Mouse (Mus musculus): ENCODE data around the gene Tns3. TPM values are rescaled to one million over a fixed set of nuclear protein-coding genes. Genes with fewer than 3 reads are reported as not detected.

Gene Tns3
- polyA plus RNA-seq, 1 experiment from 2014 or later: 10.5 TPM

GRCm38 (mm10) chr11:8509614-8510013 is 154.7 kb downstream of the Tns3 start:
- no peak for TF ChIP-seq CTCF (IDR thresholded peaks at IDR 0.05; ENCODE audit: low read depth)
- peak; percentile 16; the same call in 1 of the 2 replicates for ATAC-seq
- peaks cover 31% of the 10 kb centered on the region for H3K36me3 ChIP-seq (ENCODE audit: control insufficient read depth, insufficient read depth)
- H3K4me1 ChIP-seq (replicated peaks; ENCODE audit: control insufficient read depth, insufficient read depth, low read length): peaks cover 19% of the 10 kb centered on the region
- no peaks in the 10 kb centered on the region for H3K27me3 ChIP-seq (replicated peaks; ENCODE audit: control insufficient read depth, insufficient read depth, low read length)
- no peak overlapping the region for H3K4me2 ChIP-seq (replicated peaks; ENCODE audit: low read depth)
- peak overlapping the region; percentile 51 for H3K27ac ChIP-seq (ENCODE audit: low read depth, low read length)
- 58% methylated on average over 7 of the region's 7 CpGs for WGBS
- no peak overlapping the region for H3K4me3 ChIP-seq (ENCODE audit: low read depth, low read length)
- H3K9me3 ChIP-seq (ENCODE audit: control insufficient read depth): no peaks in the 10 kb centered on the region
- no peak overlapping the region for H3K9ac ChIP-seq (ENCODE audit: low read depth, low read length)

GRCm38 (mm10) chr11:8503735-8504134 is 160.6 kb downstream of the Tns3 start:
- H3K9ac ChIP-seq (ENCODE audit: low read depth, low read length): peak overlapping the region; percentile 55
- H3K4me3 ChIP-seq (ENCODE audit: low read depth, low read length): peak overlapping the region; percentile 35

GRCm38 (mm10) chr11:8500855-8501254 is 163.5 kb downstream of the Tns3 start:
- H3K9ac ChIP-seq (ENCODE audit: low read depth, low read length): no peak overlapping the region
- H3K9me3 ChIP-seq (ENCODE audit: control insufficient read depth): no peaks in the 10 kb centered on the region
- H3K27me3 ChIP-seq (replicated peaks; ENCODE audit: control insufficient read depth, insufficient read depth, low read length): no peaks in the 10 kb centered on the region
- no peak overlapping the region for H3K4me3 ChIP-seq (ENCODE audit: low read depth, low read length)
- H3K27ac ChIP-seq (ENCODE audit: low read depth, low read length): 0 out of 2 replicates have a peak overlapping the region, but pooled peaks have one; percentile 41
- TF ChIP-seq CTCF (IDR thresholded peaks at IDR 0.05; ENCODE audit: low read depth): 0 out of 2 replicates have a peak, but pooled peaks have one; percentile 5
- H3K4me1 ChIP-seq (replicated peaks; ENCODE audit: control insufficient read depth, insufficient read depth, low read length): peaks cover 19% of the 10 kb centered on the region
- H3K36me3 ChIP-seq (ENCODE audit: control insufficient read depth, insufficient read depth): peaks cover 10% of the 10 kb centered on the region
- 55% methylated on average over 6 of the region's 6 CpGs for WGBS
- H3K4me2 ChIP-seq (replicated peaks; ENCODE audit: low read depth): 0 out of 2 replicates have a peak overlapping the region, but pooled peaks have one; percentile 65
- no peak for ATAC-seq

More at GRCm38 (mm10) chr11:8503735-8504134, 160.6 kb downstream of the Tns3 start:
- Histone ChIP-seq H3K9me3 (ENCODE audit: control insufficient read depth) (no peaks in the 10 kb centered on the region), H3K27ac (ENCODE audit: low read depth, low read length) (peak overlapping the region; percentile 89), H3K36me3 (ENCODE audit: control insufficient read depth, insufficient read depth) (peaks cover 32% of the 10 kb centered on the region), H3K4me1 (replicated peaks; ENCODE audit: control insufficient read depth, insufficient read depth, low read length) (peaks cover 10% of the 10 kb centered on the region), H3K4me2 (replicated peaks; ENCODE audit: low read depth) (peak overlapping the region; percentile 65), H3K27me3 (replicated peaks; ENCODE audit: control insufficient read depth, insufficient read depth, low read length) (no peaks in the 10 kb centered on the region)
- no peak for TF ChIP-seq CTCF (IDR thresholded peaks at IDR 0.05; ENCODE audit: low read depth)
- whole genome bisulfite sequencing: 18% methylated on average over 11 of the region's 11 CpGs
- ATAC-seq: peak; percentile 92

- WGBS: 62% methylated on average over 6 of the region's 6 CpGs
Observed at GRCm38 (mm10) chr11:8497136-8497535, 167.2 kb downstream of the Tns3 start.

GRCm38 (mm10) chr11:8496686-8497085 is 167.6 kb downstream of the Tns3 start:
- peaks cover 30% of the 10 kb centered on the region for H3K36me3 ChIP-seq (ENCODE audit: control insufficient read depth, insufficient read depth)
- peak; percentile 33 for TF ChIP-seq CTCF (IDR thresholded peaks at IDR 0.05; ENCODE audit: low read depth)
- H3K9ac ChIP-seq (ENCODE audit: low read depth, low read length): no peak overlapping the region
- WGBS: 38% methylated on average over 5 of the region's 5 CpGs
- no peaks in the 10 kb centered on the region for H3K27me3 ChIP-seq (replicated peaks; ENCODE audit: control insufficient read depth, insufficient read depth, low read length)
- H3K4me3 ChIP-seq (ENCODE audit: low read depth, low read length): no peak overlapping the region
- H3K27ac ChIP-seq (ENCODE audit: low read depth, low read length): no peak overlapping the region; the same call in 1 of the 2 replicates
- ATAC-seq: no peak
- H3K9me3 ChIP-seq (ENCODE audit: control insufficient read depth): no peaks in the 10 kb centered on the region
- peaks cover 16% of the 10 kb centered on the region for H3K4me1 ChIP-seq (replicated peaks; ENCODE audit: control insufficient read depth, insufficient read depth, low read length)
- H3K4me2 ChIP-seq (replicated peaks; ENCODE audit: low read depth): no peak overlapping the region

More at GRCm38 (mm10) chr11:8497136-8497535, 167.2 kb downstream of the Tns3 start:
- no peak overlapping the region for H3K4me3 ChIP-seq (ENCODE audit: low read depth, low read length)
- no peak overlapping the region for H3K9ac ChIP-seq (ENCODE audit: low read depth, low read length)
- peaks cover 26% of the 10 kb centered on the region for H3K36me3 ChIP-seq (ENCODE audit: control insufficient read depth, insufficient read depth)
- no peak overlapping the region for H3K4me2 ChIP-seq (replicated peaks; ENCODE audit: low read depth)
- H3K27me3 ChIP-seq (replicated peaks; ENCODE audit: control insufficient read depth, insufficient read depth, low read length): no peaks in the 10 kb centered on the region
- no peak for TF ChIP-seq CTCF (IDR thresholded peaks at IDR 0.05; ENCODE audit: low read depth)
- H3K4me1 ChIP-seq (replicated peaks; ENCODE audit: control insufficient read depth, insufficient read depth, low read length): peaks cover 16% of the 10 kb centered on the region
- no peak overlapping the region; the same call in 1 of the 2 replicates for H3K27ac ChIP-seq (ENCODE audit: low read depth, low read length)
- no peak for ATAC-seq
- no peaks in the 10 kb centered on the region for H3K9me3 ChIP-seq (ENCODE audit: control insufficient read depth)

- WGBS: 84% methylated on average over 7 of the region's 7 CpGs
- Histone ChIP-seq H3K4me3 (ENCODE audit: low read depth, low read length) (no peak overlapping the region), H3K4me1 (replicated peaks; ENCODE audit: control insufficient read depth, insufficient read depth, low read length) (peaks cover 16% of the 10 kb centered on the region), H3K9me3 (ENCODE audit: control insufficient read depth) (no peaks in the 10 kb centered on the region), H3K27me3 (replicated peaks; ENCODE audit: control insufficient read depth, insufficient read depth, low read length) (no peaks in the 10 kb centered on the region), H3K27ac (ENCODE audit: low read depth, low read length) (no peak overlapping the region), H3K4me2 (replicated peaks; ENCODE audit: low read depth) (no peak overlapping the region), H3K36me3 (ENCODE audit: control insufficient read depth, insufficient read depth) (peaks cover 31% of the 10 kb centered on the region), H3K9ac (ENCODE audit: low read depth, low read length) (no peak overlapping the region)
- TF ChIP-seq CTCF (IDR thresholded peaks at IDR 0.05; ENCODE audit: low read depth): no peak
- ATAC-seq: no peak
Observed at GRCm38 (mm10) chr11:8495801-8496200, 168.5 kb downstream of the Tns3 start.

Data from intestine, postnatal 0 days (tissue).